16 mouse cellular contexts compared by ENCODE assay signal in the genomic region with DNA sequence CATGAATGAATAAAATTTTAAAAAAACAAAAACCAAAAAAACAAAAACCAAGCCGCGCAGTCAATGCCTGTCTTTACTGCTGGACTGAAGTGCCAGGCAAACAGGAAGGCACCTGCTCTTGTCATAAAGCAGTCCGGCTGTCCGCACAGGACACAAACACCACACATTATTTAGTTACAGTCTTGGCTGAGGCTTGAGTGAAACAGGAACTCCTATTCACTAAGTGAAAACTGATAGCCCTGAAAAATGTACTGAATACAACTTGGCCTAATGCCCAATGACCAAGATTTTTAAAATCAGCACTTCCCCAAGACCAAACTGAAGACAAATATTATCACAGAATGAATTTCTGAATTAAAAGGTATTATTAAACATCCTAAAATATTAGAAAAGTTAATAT. TPM values are rescaled to one million over a fixed set of nuclear protein-coding genes. Genes with fewer than 3 reads are reported as not detected.
DNase-seq lines count a peak whose midpoint lies in the region; ATAC-seq and TF ChIP-seq lines count a peak whose summit lies in the region.
"Had no signal": no experiment of that assay in that cellular context is flagged by ENCODE, and none has a peak within 500 bp of the region (broad histone marks: within the 10 kb centered on the region; RNA-seq: fewer than 3 reads in every experiment).

No protein-coding gene starts in this region.

- ATAC-seq in intestine, postnatal 0 days, result no peak
- ATAC-seq in intestine, embryonic 15.5 days, result no peak; the same call in 1 of the 2 replicates
- no peak for ATAC-seq in midbrain, postnatal 0 days (ENCODE audit: low FRiP score)
- ATAC-seq in midbrain, embryonic 13.5 days, result no peak
- ATAC-seq in embryonic facial prominence, embryonic 15.5 days (ENCODE audit: insufficient number of reproducible peaks, low FRiP score, low TSS enrichment, low read depth), result peak; percentile 47
- no peak for ATAC-seq in forebrain, postnatal 0 days
- ATAC-seq: liver, postnatal 0 days had no signal

- H3K4me3 ChIP-seq in intestine, postnatal 0 days (ENCODE audit: low read depth, low read length), result no peak overlapping the region
- no peak overlapping the region for H3K4me3 ChIP-seq in intestine, embryonic 15.5 days (replicated peaks)
- no peak overlapping the region for H3K4me3 ChIP-seq in midbrain, postnatal 0 days (ENCODE audit: low read depth, low read length)
- H3K4me3 ChIP-seq in midbrain, embryonic 13.5 days (replicated peaks), result no peak overlapping the region
- no peak overlapping the region for H3K4me3 ChIP-seq in embryonic facial prominence, embryonic 15.5 days (replicated peaks)
- H3K4me3 ChIP-seq in forebrain, postnatal 0 days (ENCODE audit: low read depth, low read length), result no peak overlapping the region
- H3K4me3 ChIP-seq: midbrain, embryonic 10.5 days had no signal

- no peak overlapping the region for H3K27ac ChIP-seq in intestine, postnatal 0 days (ENCODE audit: low read depth, low read length)
- no peak overlapping the region for H3K27ac ChIP-seq in intestine, embryonic 15.5 days
- no peak overlapping the region for H3K27ac ChIP-seq in midbrain, postnatal 0 days (ENCODE audit: low read depth, low read length)
- no peak overlapping the region for H3K27ac ChIP-seq in midbrain, embryonic 13.5 days
- H3K27ac ChIP-seq in embryonic facial prominence, embryonic 15.5 days (replicated peaks), result no peak overlapping the region
- no peak overlapping the region for H3K27ac ChIP-seq in forebrain, postnatal 0 days (ENCODE audit: low read depth, low read length)
- H3K27ac ChIP-seq: hindbrain, embryonic 14.5 days; midbrain, embryonic 10.5 days; stomach, postnatal 0 days had no signal

- H3K27me3 ChIP-seq in intestine, postnatal 0 days (replicated peaks; ENCODE audit: control insufficient read depth, insufficient read depth, low read length), result no peaks in the 10 kb centered on the region
- H3K27me3 ChIP-seq in intestine, embryonic 15.5 days (replicated peaks), result no peaks in the 10 kb centered on the region
- no peaks in the 10 kb centered on the region for H3K27me3 ChIP-seq in midbrain, postnatal 0 days (ENCODE audit: insufficient read depth, low read length)
- no peaks in the 10 kb centered on the region for H3K27me3 ChIP-seq in midbrain, embryonic 13.5 days
- no peaks in the 10 kb centered on the region for H3K27me3 ChIP-seq in embryonic facial prominence, embryonic 15.5 days
- no peaks in the 10 kb centered on the region for H3K27me3 ChIP-seq in forebrain, postnatal 0 days (ENCODE audit: insufficient read depth, low read length)

- TF ChIP-seq CTCF in intestine, postnatal 0 days (IDR thresholded peaks at IDR 0.05; ENCODE audit: low read depth), result no peak
- no peak for TF ChIP-seq CTCF in midbrain, postnatal 0 days (IDR thresholded peaks at IDR 0.05)
- TF ChIP-seq CTCF in forebrain, postnatal 0 days (IDR thresholded peaks at IDR 0.05; ENCODE audit: low read depth), result no peak

- H3K9me3 ChIP-seq in intestine, postnatal 0 days (ENCODE audit: control insufficient read depth), result no peaks in the 10 kb centered on the region
- H3K9me3 ChIP-seq in intestine, embryonic 15.5 days, result no peaks in the 10 kb centered on the region
- H3K9me3 ChIP-seq in midbrain, postnatal 0 days (ENCODE audit: low read length), result no peaks in the 10 kb centered on the region
- no peaks in the 10 kb centered on the region for H3K9me3 ChIP-seq in midbrain, embryonic 13.5 days
- H3K9me3 ChIP-seq in embryonic facial prominence, embryonic 15.5 days (replicated peaks), result no peaks in the 10 kb centered on the region
- no peaks in the 10 kb centered on the region for H3K9me3 ChIP-seq in forebrain, postnatal 0 days (ENCODE audit: low read length)
- H3K9me3 ChIP-seq: midbrain, embryonic 10.5 days had no signal

- H3K4me1 ChIP-seq in intestine, postnatal 0 days (replicated peaks; ENCODE audit: control insufficient read depth, insufficient read depth, low read length), result no peaks in the 10 kb centered on the region
- no peaks in the 10 kb centered on the region for H3K4me1 ChIP-seq in intestine, embryonic 15.5 days (replicated peaks)
- H3K4me1 ChIP-seq in midbrain, postnatal 0 days (ENCODE audit: insufficient read depth, low read length), result no peaks in the 10 kb centered on the region
- H3K4me1 ChIP-seq in midbrain, embryonic 13.5 days (replicated peaks), result no peaks in the 10 kb centered on the region
- 0 out of 2 replicates have a peak, but pooled peaks cover 2% of the 10 kb centered on the region for H3K4me1 ChIP-seq in embryonic facial prominence, embryonic 15.5 days
- no peaks in the 10 kb centered on the region for H3K4me1 ChIP-seq in forebrain, postnatal 0 days (ENCODE audit: insufficient read depth)
- H3K4me1 ChIP-seq: midbrain, embryonic 10.5 days had no signal

- DNase-seq in midbrain, postnatal 0 days (ENCODE audit: low spot score), result peak; percentile 4
- DNase-seq in spleen, postnatal 36 days (ENCODE audit: low spot score in 2 of 2), result no peak
- no peak for DNase-seq in forebrain, postnatal 0 days
- DNase-seq: adrenal gland, adult 2 months; cerebellum, adult 8-10 months; kidney, adult 11 months; liver, postnatal 0 days; spleen, adult 18-20 months; thymus, postnatal 14 days had no signal

- no peak overlapping the region for H3K9ac ChIP-seq in intestine, postnatal 0 days (ENCODE audit: low read depth, low read length)
- H3K9ac ChIP-seq in intestine, embryonic 15.5 days, result no peak overlapping the region
- no peak overlapping the region for H3K9ac ChIP-seq in midbrain, postnatal 0 days (replicated peaks; ENCODE audit: low read length, poor library complexity, severe bottlenecking)
- H3K9ac ChIP-seq in midbrain, embryonic 13.5 days (replicated peaks), result no peak overlapping the region
- H3K9ac ChIP-seq in embryonic facial prominence, embryonic 15.5 days, result no peak overlapping the region
- no peak overlapping the region for H3K9ac ChIP-seq in forebrain, postnatal 0 days
- H3K9ac ChIP-seq: hindbrain, embryonic 14.5 days; liver, postnatal 0 days had no signal

- H3K36me3 ChIP-seq in intestine, postnatal 0 days (ENCODE audit: control insufficient read depth, insufficient read depth), result no peaks in the 10 kb centered on the region
- H3K36me3 ChIP-seq in intestine, embryonic 15.5 days, result no peaks in the 10 kb centered on the region
- H3K36me3 ChIP-seq in midbrain, postnatal 0 days (ENCODE audit: insufficient read depth, low read length), result no peaks in the 10 kb centered on the region
- H3K36me3 ChIP-seq in midbrain, embryonic 13.5 days, result no peaks in the 10 kb centered on the region
- H3K36me3 ChIP-seq in embryonic facial prominence, embryonic 15.5 days, result no peaks in the 10 kb centered on the region
- no peaks in the 10 kb centered on the region for H3K36me3 ChIP-seq in forebrain, postnatal 0 days (ENCODE audit: insufficient read depth)
- H3K36me3 ChIP-seq: midbrain, embryonic 10.5 days had no signal

- 0 out of 2 replicates have a peak overlapping the region, but pooled peaks have one; percentile 6 for H3K4me2 ChIP-seq in intestine, postnatal 0 days (replicated peaks; ENCODE audit: low read depth)
- H3K4me2 ChIP-seq in intestine, embryonic 15.5 days (replicated peaks), result no peak overlapping the region
- H3K4me2 ChIP-seq in midbrain, postnatal 0 days (ENCODE audit: low read depth, low read length, poor library complexity, severe bottlenecking), result no peak overlapping the region
- no peak overlapping the region for H3K4me2 ChIP-seq in midbrain, embryonic 13.5 days (replicated peaks)
- H3K4me2 ChIP-seq in embryonic facial prominence, embryonic 15.5 days (replicated peaks), result no peak overlapping the region
- H3K4me2 ChIP-seq in forebrain, postnatal 0 days (ENCODE audit: low read depth), result no peak overlapping the region
- H3K4me2 ChIP-seq: hindbrain, embryonic 14.5 days had no signal

- WGBS in intestine, postnatal 0 days, result 63% methylated on average over 4 of the region's 4 CpGs
- 75% methylated on average over 4 of the region's 4 CpGs for WGBS in intestine, embryonic 15.5 days
- WGBS in midbrain, postnatal 0 days, result 79% methylated on average over 4 of the region's 4 CpGs
- WGBS in midbrain, embryonic 13.5 days, result 93% methylated on average over 4 of the region's 4 CpGs
- 64% methylated on average over 4 of the region's 4 CpGs for WGBS in embryonic facial prominence, embryonic 15.5 days
- WGBS in forebrain, postnatal 0 days, result 71% methylated on average over 4 of the region's 4 CpGs

RNA-seq across cellular contexts. Expression of a gene that starts 13.1 kb away (rescaled TPM):
- 60.7 and 62.6 TPM in 2 replicates for polyA plus RNA-seq in intestine, postnatal 0 days (2015; fragmentation: Nextera tagmentation; extraction: Ambion mirVana)
- 61.0 and 64.0 TPM in 2 replicates for polyA plus RNA-seq in intestine, embryonic 15.5 days (2015; fragmentation: Nextera tagmentation; extraction: Ambion mirVana)
- 193 and 218 TPM in 2 replicates for total RNA-seq in midbrain, postnatal 0 days (2014; rRNA removed)
- 194 and 204 TPM in 2 replicates for polyA plus RNA-seq in midbrain, postnatal 0 days (2015; fragmentation: Nextera tagmentation; extraction: Ambion mirVana)
- polyA plus RNA-seq in midbrain, embryonic 13.5 days (2015; fragmentation: Nextera tagmentation; extraction: Ambion mirVana), result 84.8 and 88.7 TPM in 2 replicates
- 57.8 and 58.1 TPM in 2 replicates for polyA plus RNA-seq in embryonic facial prominence, embryonic 15.5 days (2015; fragmentation: Nextera tagmentation; extraction: Ambion mirVana)
- 192 TPM in 2 replicates for total RNA-seq in forebrain, postnatal 0 days (2014; rRNA removed)
- polyA plus RNA-seq in forebrain, postnatal 0 days (2015; fragmentation: Nextera tagmentation; extraction: Ambion mirVana), result 132 and 149 TPM in 2 replicates

RNA-seq across cellular contexts. Expression of a gene that starts 13.2 kb away (rescaled TPM):
- 38.6 and 40.1 TPM in 2 replicates for polyA plus RNA-seq in intestine, postnatal 0 days (2015; fragmentation: Nextera tagmentation; extraction: Ambion mirVana)
- polyA plus RNA-seq in intestine, embryonic 15.5 days (2015; fragmentation: Nextera tagmentation; extraction: Ambion mirVana), result 94.2 and 109 TPM in 2 replicates
- 15.3 and 22.1 TPM in 2 replicates for total RNA-seq in midbrain, postnatal 0 days (2014; rRNA removed)
- 44.7 and 50.4 TPM in 2 replicates for polyA plus RNA-seq in midbrain, postnatal 0 days (2015; fragmentation: Nextera tagmentation; extraction: Ambion mirVana)
- polyA plus RNA-seq in midbrain, embryonic 13.5 days (2015; fragmentation: Nextera tagmentation; extraction: Ambion mirVana), result 71.2 and 74.9 TPM in 2 replicates
- polyA plus RNA-seq in embryonic facial prominence, embryonic 15.5 days (2015; fragmentation: Nextera tagmentation; extraction: Ambion mirVana), result 99.0 and 108 TPM in 2 replicates
- total RNA-seq in forebrain, postnatal 0 days (2014; rRNA removed), result 16.2 and 19.8 TPM in 2 replicates
- 43.4 and 51.6 TPM in 2 replicates for polyA plus RNA-seq in forebrain, postnatal 0 days (2015; fragmentation: Nextera tagmentation; extraction: Ambion mirVana)

RNA-seq across cellular contexts. Expression of a gene that starts 46.6 kb away (rescaled TPM):
- polyA plus RNA-seq in intestine, postnatal 0 days (2015; fragmentation: Nextera tagmentation; extraction: Ambion mirVana), result 2.1 and 2.3 TPM in 2 replicates
- polyA plus RNA-seq in intestine, embryonic 15.5 days (2015; fragmentation: Nextera tagmentation; extraction: Ambion mirVana), result 2.6 and 3.0 TPM in 2 replicates
- total RNA-seq in midbrain, postnatal 0 days (2014; rRNA removed), result 12.0 and 14.1 TPM in 2 replicates
- 1.4 and 1.5 TPM in 2 replicates for polyA plus RNA-seq in midbrain, postnatal 0 days (2015; fragmentation: Nextera tagmentation; extraction: Ambion mirVana)
- polyA plus RNA-seq in midbrain, embryonic 13.5 days (2015; fragmentation: Nextera tagmentation; extraction: Ambion mirVana), result 2.7 and 3.4 TPM in 2 replicates
- 2.3 and 2.7 TPM in 2 replicates for polyA plus RNA-seq in embryonic facial prominence, embryonic 15.5 days (2015; fragmentation: Nextera tagmentation; extraction: Ambion mirVana)
- 12.2 and 14.5 TPM in 2 replicates for total RNA-seq in forebrain, postnatal 0 days (2014; rRNA removed)
- polyA plus RNA-seq in forebrain, postnatal 0 days (2015; fragmentation: Nextera tagmentation; extraction: Ambion mirVana), result 0.94 and 2.3 TPM in 2 replicates
